Mouse (Mus musculus): ENCODE results near the gene Recql5. TPM values are rescaled to one million over a fixed set of nuclear protein-coding genes. Genes with fewer than 3 reads are reported as not detected.

Gene Recql5
- polyA plus RNA-seq (2017; shearing (Covaris generic)) = 27.8 TPM

GRCm38 (mm10) chr11:115933108-115933746 lies at the start of gene Recql5, which contains the start of gene Sap30bp:
Gene Recql5 (minus strand): TSS chr11:115933477.
Gene Sap30bp (plus strand): TSS chr11:115933282.

GRCm38 (mm10) chr11:115974309-115975082 lies 41.2 kb upstream of the Recql5 start, which contains the start of gene Itgb4:
Gene Itgb4 (plus strand): TSS chr11:115974709.

GRCm38 (mm10) chr11:115911632-115912376 lies 21.5 kb downstream of the Recql5 start, which contains the start of gene Smim6:
Gene Smim6 (plus strand): TSS chr11:115912017.

GRCm38 (mm10) chr11:115899486-115900266 lies 33.6 kb downstream of the Recql5 start, which contains the start of gene Smim5:
Gene Smim5 (plus strand): TSS chr11:115899966.

GRCm38 (mm10) chr11:115858354-115858753 lies 74.9 kb downstream of the Recql5 start, which contains the start of gene Myo15b:
Gene Myo15b (plus strand): TSS chr11:115858406.

Other genes with a start within 250 kb of the Recql5 start
- 12.8 TPM for gene Grb2, start 224.9 kb downstream of the Recql5 start, polyA plus RNA-seq (2017; shearing (Covaris generic))
- 42.6 TPM for gene Tmem94, start 168.0 kb downstream of the Recql5 start, polyA plus RNA-seq (2017; shearing (Covaris generic))
- gene Caskin2, start 119.8 kb downstream of the Recql5 start, polyA plus RNA-seq (2017; shearing (Covaris generic)) = 4.2 TPM
- gene Tsen54, start 118.8 kb downstream of the Recql5 start, polyA plus RNA-seq (2017; shearing (Covaris generic)) = 25.6 TPM
- gene Llgl2, start 109.4 kb downstream of the Recql5 start, polyA plus RNA-seq (2017; shearing (Covaris generic)) = 39.3 TPM
- not detected for gene Myo15b, start 75.1 kb downstream of the Recql5 start, polyA plus RNA-seq (2017; shearing (Covaris generic))
- gene Smim5, start 33.5 kb downstream of the Recql5 start, polyA plus RNA-seq (2017; shearing (Covaris generic)) = 0.37 TPM
- 1.3 TPM for gene Smim6, start 21.5 kb downstream of the Recql5 start, polyA plus RNA-seq (2017; shearing (Covaris generic))
- gene Sap30bp, start 195 bp downstream of the Recql5 start, polyA plus RNA-seq (2017; shearing (Covaris generic)) = 43.4 TPM
- gene Itgb4, start 41.2 kb upstream of the Recql5 start, polyA plus RNA-seq (2017; shearing (Covaris generic)) = not detected
- 40.4 TPM for gene Galk1, start 79.2 kb upstream of the Recql5 start, polyA plus RNA-seq (2017; shearing (Covaris generic))
- gene H3f3b, start 94.5 kb upstream of the Recql5 start, polyA plus RNA-seq (2017; shearing (Covaris generic)) = 1,346 TPM
- 56.5 TPM for gene Unk, start 96.8 kb upstream of the Recql5 start, polyA plus RNA-seq (2017; shearing (Covaris generic))
- gene Unc13d, start 144.5 kb upstream of the Recql5 start, polyA plus RNA-seq (2017; shearing (Covaris generic)) = 202 TPM
- gene Wbp2, start 153.5 kb upstream of the Recql5 start, polyA plus RNA-seq (2017; shearing (Covaris generic)) = 214 TPM
- gene Trim47, start 193.7 kb upstream of the Recql5 start, polyA plus RNA-seq (2017; shearing (Covaris generic)) = 0.32 TPM
- 9.8 TPM for gene Trim65, start 197.7 kb upstream of the Recql5 start, polyA plus RNA-seq (2017; shearing (Covaris generic))
- gene Mrpl38, start 205.4 kb upstream of the Recql5 start, polyA plus RNA-seq (2017; shearing (Covaris generic)) = 91.0 TPM
- 10.1 TPM for gene Fbf1, start 234.7 kb upstream of the Recql5 start, polyA plus RNA-seq (2017; shearing (Covaris generic))

Measured in inflammation-experienced regulatory T-cells, adult 16 weeks (primary cell).